Mouse (Mus musculus): ENCODE results near the gene Tuba4a.

- TF ChIP-seq CTCF (IDR thresholded peaks at IDR 0.05; ENCODE audit: low read depth) (no peak), EP300 (IDR thresholded peaks at IDR 0.05; ENCODE audit: low read depth) (peak; percentile 72; the same call in 1 of the 2 replicates)
These were observed 9.3 kb downstream of the Tuba4a start, which contains the start of the genes Glb1l and Stk16 for GRCm38 (mm10) chr1:75210136-75211087.
